Mouse (Mus musculus) heart, postnatal 10 days (tissue): ENCODE measurements around the gene Olfr548-ps1. TPM values are rescaled to one million over a fixed set of nuclear protein-coding genes. Genes with fewer than 3 reads are reported as not detected.

ENCODE experiments used
- DNase-seq, 2 experiments: peaks; one replicate each; pipeline ENCODE4 v3.0.0; 2021
- intact Hi-C: fragments of 180-260 bp; cut with DNase I; formaldehyde crosslinking; loops from one replicate; pipeline ENCODE4 v1.15.1; 2025
- total RNA-seq, 2 experiments: library from RNA; stranded (reverse); gene quantifications; 2 replicates each; pipeline ENCODE4 v1.2.3; 2021

The Olfr548-ps1 gene
- total RNA-seq, 2 experiments from 2014 or later: not detected

DNA sequence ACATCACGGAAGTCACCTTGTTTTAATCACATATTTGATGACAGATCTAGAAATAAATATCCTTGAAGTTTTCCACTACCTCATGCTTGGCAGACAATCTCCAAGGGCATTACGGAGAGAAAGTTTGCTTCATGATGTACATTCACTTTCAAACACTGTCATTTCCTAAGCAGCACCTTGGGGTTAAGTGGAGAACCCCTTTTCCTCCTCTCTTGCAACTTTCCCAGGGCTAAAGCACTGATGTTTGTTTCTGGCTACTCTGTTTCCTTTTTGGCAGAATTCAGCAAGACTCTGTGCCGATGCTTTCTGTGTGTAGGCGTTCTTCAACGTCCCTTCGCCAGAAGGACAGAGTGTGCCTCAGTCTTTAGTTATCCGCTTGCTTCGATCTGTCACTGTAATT lies 30.4 kb downstream of the Olfr548-ps1 start, which contains the start of gene Olfr550:
Gene Olfr550, plus strand, starts transcription at position 301 of the 400 bp plus-strand sequence.
- intact Hi-C loops: no loop called here
- DNase-seq: no peak

DNA sequence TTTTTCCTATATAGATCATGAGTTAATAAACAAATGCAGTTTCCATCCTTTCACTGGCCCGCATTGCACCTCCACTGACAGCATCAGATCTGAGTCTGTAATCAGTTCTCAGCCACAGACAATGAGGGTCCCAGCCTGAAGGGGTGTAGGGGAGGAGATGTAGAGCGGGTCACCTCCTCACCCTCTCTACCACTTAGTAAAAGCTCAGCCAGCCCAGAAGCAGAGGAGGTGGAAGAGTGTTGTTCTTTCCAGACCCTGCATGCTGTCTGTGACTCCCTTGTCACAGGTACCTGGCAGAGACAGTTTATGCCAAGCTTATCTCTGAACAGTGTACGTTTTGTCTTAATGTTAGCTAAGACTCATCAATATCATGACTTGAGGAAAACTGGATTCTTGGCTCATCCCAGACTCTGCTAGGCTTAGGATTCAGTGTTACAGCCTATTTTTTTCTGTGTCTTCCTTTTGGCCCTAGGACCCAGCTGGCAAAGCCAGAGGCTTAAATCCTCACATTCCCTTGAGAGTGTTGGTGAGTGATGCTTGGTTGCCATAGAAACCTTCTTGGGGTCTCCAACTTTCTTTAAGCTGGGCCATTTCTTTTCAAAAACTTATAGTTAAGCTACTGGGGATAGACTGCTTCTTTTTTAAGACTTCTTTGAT lies 32.6 kb downstream of the Olfr548-ps1 start:
- DNase-seq: no peak
- intact Hi-C loops: no loop called here

DNA sequence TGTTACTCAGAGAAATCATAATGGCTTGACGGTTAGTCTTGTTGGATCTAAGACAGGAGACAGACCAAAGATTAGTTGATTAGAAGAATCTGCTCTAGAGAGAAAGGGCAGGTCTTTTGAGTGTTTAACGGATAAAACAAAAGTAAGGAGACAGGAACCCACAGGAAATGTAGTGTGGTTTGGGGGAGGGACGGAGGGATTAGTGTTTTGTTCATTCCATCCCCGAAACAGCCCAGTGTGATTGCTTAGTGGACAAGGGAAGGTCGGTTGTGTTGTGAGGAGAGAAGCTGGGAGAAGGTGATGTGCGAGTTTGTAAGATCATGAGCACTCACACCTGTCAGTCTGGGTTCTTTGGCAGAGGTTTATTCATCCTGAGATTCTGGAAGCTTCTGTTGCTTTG lies 35.3 kb downstream of the Olfr548-ps1 start:
- no peak for DNase-seq
- intact Hi-C loops: no loop called here

DNA sequence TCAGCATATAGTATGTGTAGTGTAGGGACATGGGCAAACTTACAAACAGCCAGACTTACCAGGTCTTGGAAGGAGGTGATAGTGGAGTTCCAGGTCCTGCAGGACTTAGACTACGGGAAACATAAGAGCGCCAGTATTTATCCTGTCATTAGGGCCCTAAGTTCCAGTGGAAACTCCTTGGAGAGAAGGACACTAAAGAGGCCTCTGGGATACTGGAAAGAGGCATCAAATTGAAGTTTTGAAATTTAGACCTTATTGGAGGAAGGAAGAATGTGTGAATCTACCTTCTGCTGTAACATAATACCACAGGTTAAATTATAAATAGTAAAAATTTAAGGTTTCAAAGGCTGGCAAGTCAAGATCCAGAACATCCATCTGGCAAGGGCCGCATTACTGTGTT lies 51.1 kb downstream of the Olfr548-ps1 start, which contains the start of gene Olfr551:
Gene Olfr551, minus strand, starts transcription at position 101 of the 400 bp plus-strand sequence.
- no peak for DNase-seq
- intact Hi-C loops: no loop called here

Other genes with a start within 250 kb of the Olfr548-ps1 start
- 10 to 100 TPM; 36.2 to 41.2 TPM for gene Rrm1, start 99.2 kb upstream of the Olfr548-ps1 start, total RNA-seq
- not detected for gene Olfr543, start 59.2 kb upstream of the Olfr548-ps1 start, total RNA-seq
- gene Olfr544, start 52.6 kb upstream of the Olfr548-ps1 start, total RNA-seq: not detected
- not detected for gene Olfr545, start 41.3 kb upstream of the Olfr548-ps1 start, total RNA-seq
- gene Olfr547, start 6.1 kb upstream of the Olfr548-ps1 start, total RNA-seq: not detected
- gene Olfr549, start 9.0 kb downstream of the Olfr548-ps1 start, total RNA-seq: not detected
- gene Trim21, start 24.6 kb downstream of the Olfr548-ps1 start, total RNA-seq: 1 to 10 TPM; 5.2 to 5.7 TPM
- under 1 TPM in 1 of 2 experiments, not detected in 1; 0.24 TPM for gene Olfr550, start 30.5 kb downstream of the Olfr548-ps1 start, total RNA-seq
- not detected for gene Olfr551, start 51.0 kb downstream of the Olfr548-ps1 start, total RNA-seq
- gene Olfr552, start 56.9 kb downstream of the Olfr548-ps1 start, total RNA-seq: under 1 TPM; 0.12 to 0.24 TPM
- gene Olfr553, start 77.3 kb downstream of the Olfr548-ps1 start, total RNA-seq: not detected
- gene Olfr554, start 97.5 kb downstream of the Olfr548-ps1 start, total RNA-seq: not detected
- not detected for gene Olfr555, start 117.9 kb downstream of the Olfr548-ps1 start, total RNA-seq
- gene Olfr556, start 124.0 kb downstream of the Olfr548-ps1 start, total RNA-seq: not detected
- gene Trim68, start 146.4 kb downstream of the Olfr548-ps1 start, total RNA-seq: 10 to 100 TPM in 1 of 2 experiments, 1 to 10 TPM in 1; 6.9 to 10.6 TPM
- not detected for gene Olfr557, start 155.0 kb downstream of the Olfr548-ps1 start, total RNA-seq
- 1 to 10 TPM; 6.2 TPM for gene Olfr558, start 161.3 kb downstream of the Olfr548-ps1 start, total RNA-seq
- gene Olfr33, start 178.2 kb downstream of the Olfr548-ps1 start, total RNA-seq: not detected
- gene Olfr559, start 186.6 kb downstream of the Olfr548-ps1 start, total RNA-seq: not detected
- under 1 TPM; 0.12 to 0.57 TPM for gene Olfr560, start 218.5 kb downstream of the Olfr548-ps1 start, total RNA-seq
- gene Olfr78, start 218.6 kb downstream of the Olfr548-ps1 start, total RNA-seq: 1 to 10 TPM; 2.1 to 2.2 TPM
- gene Olfr561, start 230.3 kb downstream of the Olfr548-ps1 start, total RNA-seq: not detected